ENCODE assay signal across 8 mouse cellular contexts in genomic region chr9:102866893-102867292, GRCm38 (mm10). TPM values are rescaled to one million over a fixed set of nuclear protein-coding genes. Genes with fewer than 3 reads are reported as not detected.
A peak's percentile ranks its signal among the peaks of the same experiment; 100 is the strongest.
DNase-seq lines count a peak whose midpoint lies in the region; ATAC-seq lines count a peak whose summit lies in the region.

No protein-coding gene starts in this region.

- DNase-seq in 416B (ENCODE audit: low read depth) = peak; percentile 67
- DNase-seq in adrenal gland, adult 2 months = peak; percentile 76
- peak; percentile 85 for DNase-seq in embryo, embryonic 10.5 days (ENCODE audit: low spot score)
- peak; percentile 50 for DNase-seq in gastrocnemius, postnatal 25 days
- DNase-seq in left cerebral cortex, postnatal 4 days = peak; percentile 83
- DNase-seq in spleen, postnatal 36 days (ENCODE audit: low spot score in 2 of 2) = peak; percentile 17 to 23

- no peak overlapping the region for H3K9ac ChIP-seq in intestine, embryonic 16.5 days (ENCODE audit: low read depth, low read length)
- no peak overlapping the region for H3K9ac ChIP-seq in midbrain, embryonic 12.5 days (replicated peaks)

- H3K4me3 ChIP-seq in intestine, embryonic 16.5 days (ENCODE audit: low read length) = no peak overlapping the region
- H3K4me3 ChIP-seq in midbrain, embryonic 12.5 days = no peak overlapping the region

- intact Hi-C loops in left cerebral cortex, postnatal 4 days (cut with DNase I) = loop anchor here (5.0 to 10.0 kb wide), 2 partner anchors 142 to 235 kb away; no protein-coding TSS in a partner anchor

- ATAC-seq in intestine, embryonic 16.5 days = peak; percentile 54
- no peak for ATAC-seq in midbrain, embryonic 12.5 days (ENCODE audit: low FRiP score, low read depth)

- no peaks in the 10 kb centered on the region for H3K27me3 ChIP-seq in intestine, embryonic 16.5 days (replicated peaks; ENCODE audit: control insufficient read depth, insufficient read depth, low read length)
- H3K27me3 ChIP-seq in midbrain, embryonic 12.5 days = no peaks in the 10 kb centered on the region

- 19% methylated on average over 4 of the region's 4 CpGs for WGBS in intestine, embryonic 16.5 days
- 6% methylated on average over 4 of the region's 4 CpGs for WGBS in midbrain, embryonic 12.5 days

- peaks cover 5% of the 10 kb centered on the region; the same call in 1 of the 2 replicates for H3K36me3 ChIP-seq in intestine, embryonic 16.5 days (ENCODE audit: control insufficient read depth, insufficient read depth, low read length)
- peaks cover 28% of the 10 kb centered on the region for H3K36me3 ChIP-seq in midbrain, embryonic 12.5 days

- no peaks in the 10 kb centered on the region for H3K9me3 ChIP-seq in intestine, embryonic 16.5 days (ENCODE audit: control insufficient read depth, low read length)
- no peaks in the 10 kb centered on the region for H3K9me3 ChIP-seq in midbrain, embryonic 12.5 days

- peak overlapping the region; percentile 26; the same call in 1 of the 2 replicates for H3K27ac ChIP-seq in intestine, embryonic 16.5 days (ENCODE audit: low read length)
- H3K27ac ChIP-seq in midbrain, embryonic 12.5 days (replicated peaks) = peak overlapping the region; percentile 30; the same call in 1 of the 2 replicates

- H3K4me1 ChIP-seq in intestine, embryonic 16.5 days (ENCODE audit: control insufficient read depth, insufficient read depth, low read length) = peaks cover 47% of the 10 kb centered on the region
- H3K4me1 ChIP-seq in midbrain, embryonic 12.5 days = peaks cover 28% of the 10 kb centered on the region

- no peak overlapping the region for H3K4me2 ChIP-seq in intestine, embryonic 16.5 days (ENCODE audit: low read depth, low read length)
- H3K4me2 ChIP-seq in midbrain, embryonic 12.5 days (replicated peaks) = no peak overlapping the region

RNA-seq across cellular contexts. Expression of gene Ryk, which starts 32.2 kb away (rescaled TPM):
- total RNA-seq in adrenal gland, adult 2 months (2021) = 10 to 100 TPM; 53.8 to 71.2 TPM
- polyA plus RNA-seq in adrenal gland, adult 2 months (2012; rRNA removed) = 28.6 and 30.7 TPM in 2 replicates
- total RNA-seq in gastrocnemius, postnatal 25 days (2021) = 10 to 100 TPM; 38.9 to 45.1 TPM
- polyA plus RNA-seq in intestine, embryonic 16.5 days (2015; fragmentation: Nextera tagmentation; extraction: Ambion mirVana) = 13.5 and 14.4 TPM in 2 replicates
- total RNA-seq in left cerebral cortex, postnatal 4 days (2021) = 10 to 100 TPM; 50.7 to 54.5 TPM
- polyA plus RNA-seq in midbrain, embryonic 12.5 days (2016; fragmentation: Nextera tagmentation; extraction: Ambion mirVana) = 15.7 and 17.0 TPM in 2 replicates

Comparison
In these comparisons a context has a peak if more than half of its experiments do, and no peak if none do; other contexts are left out.
1. DNase-seq: peak in every context shown above with its lines; median percentile 85 in embryo, embryonic 10.5 days; 83 in left cerebral cortex, postnatal 4 days; 76 in adrenal gland, adult 2 months; 67 in 416B; 50 in gastrocnemius, postnatal 25 days; 20 in spleen, postnatal 36 days.